Mouse (Mus musculus) thymus, adult 2 months (tissue): ENCODE results near the gene Ubr1.

ENCODE experiments used
- CTCF ChIP-seq: fragments of 200-500 bp; IDR thresholded peaks from 2 replicates; pipeline ENCODE4 v1.5.1; 2012; ENCODE audit warnings: mild to moderate bottlenecking, control low read depth, low read length, moderate library complexity, borderline replicate concordance; ENCODE audit not compliant: control insufficient read depth, poor library complexity, insufficient read depth; ENCODE audit errors: extremely low read depth
- POLR2A ChIP-seq: fragments of 200-500 bp; IDR thresholded peaks from 2 replicates; pipeline ENCODE4 v1.6.1; 2012; ENCODE audit warnings: mild to moderate bottlenecking, low read length, control low read depth, moderate library complexity; ENCODE audit not compliant: control insufficient read depth, poor library complexity, insufficient read depth; ENCODE audit errors: extremely low read depth

GRCm38 (mm10) chr2:120977926-120978692, 7.6 kb upstream of the Ubr1 start:
- no peak for TF ChIP-seq CTCF
- no peak for TF ChIP-seq POLR2A
